Mouse (Mus musculus) cerebellum, adult 8-10 months (tissue): ENCODE results near the gene Dll1.

Experiments
- DNase-seq: peaks from one replicate; pipeline ENCODE4 v3.0.0; 2022

The Dll1 gene

GRCm38 (mm10) chr17:15325976-15326842, 50.5 kb downstream of the Dll1 start:
- no peak for DNase-seq

- no peak for DNase-seq
Measured at GRCm38 (mm10) chr17:15323191-15323834, 53.4 kb downstream of the Dll1 start.
